Mouse (Mus musculus): ENCODE measurements around the gene Zfp746.

DNA sequence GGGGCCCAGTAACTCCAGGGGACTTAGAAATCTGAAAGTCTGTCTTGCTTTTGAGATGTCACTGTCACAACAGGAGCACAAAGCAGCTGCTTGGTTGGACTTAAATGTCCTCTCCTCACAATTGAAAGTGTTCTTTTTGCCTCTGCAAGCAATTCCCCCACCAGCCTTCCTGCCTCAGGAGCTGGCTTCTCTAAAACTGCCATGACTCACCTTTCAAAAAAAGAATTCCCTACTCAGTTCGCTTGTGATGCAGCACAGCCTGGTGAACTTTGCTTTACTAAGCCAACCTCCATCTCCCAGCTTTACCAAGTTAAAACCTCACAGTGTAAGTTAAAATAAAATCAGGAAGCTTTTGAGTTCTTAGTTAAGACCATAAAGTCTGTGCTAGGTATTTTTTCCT, 64.7 kb downstream of the Zfp746 start:
- TF ChIP-seq ZC3H11A (IDR thresholded peaks at IDR 0.05; ENCODE audit: borderline replicate concordance, low read depth, low read length): no peak
- TF ChIP-seq MAFK (IDR thresholded peaks at IDR 0.05; ENCODE audit: insufficient read depth, low read depth, low read length): no peak
- no peak for TF ChIP-seq HCFC1 (IDR thresholded peaks at IDR 0.05; ENCODE audit: borderline replicate concordance, insufficient read depth, low read length)
- no peak for TF ChIP-seq ZNF384 (IDR thresholded peaks at IDR 0.05; ENCODE audit: low read depth, low read length)
- TF ChIP-seq CHD2 (IDR thresholded peaks at IDR 0.05; ENCODE audit: low read depth, low read length): no peak

All from ES-E14 (cell line).